Mouse (Mus musculus): ENCODE results near the gene Olfr195. TPM values are rescaled to one million over a fixed set of nuclear protein-coding genes. Genes with fewer than 3 reads are reported as not detected.
"Not testable (repeated sequence)": the region's sequence is repeated elsewhere in the genome, so short reads cannot be mapped to it uniquely, and the experiment has no call there.

The Olfr195 gene
- not detected in 2 replicates for polyA plus RNA-seq (2015; fragmentation: Nextera tagmentation; extraction: Ambion mirVana)

GRCm38 (mm10) chr16:59146746-59147145 is at the start of gene Olfr195:
Olfr195 (plus strand) TSS chr16:59147046.
- 85% methylated on average over 1 of the region's 1 CpGs for WGBS
- Histone ChIP-seq H3K4me1 (no peaks in the 10 kb centered on the region), H3K9ac (no peak within 1 kb of the TSS), H3K4me2 (replicated peaks) (no peak within 1 kb of the TSS), H3K27me3 (no peaks in the 10 kb centered on the region), H3K4me3 (replicated peaks) (no peak within 1 kb of the TSS), H3K27ac (replicated peaks) (no peak within 1 kb of the TSS), H3K36me3 (no peaks in the 10 kb centered on the region), H3K9me3 (replicated peaks) (no peaks in the 10 kb centered on the region)
- ATAC-seq (ENCODE audit: insufficient number of reproducible peaks, low FRiP score, low TSS enrichment, low read depth): no peak

GRCm38 (mm10) chr16:59105312-59105711 is 41.5 kb upstream of the Olfr195 start:
- H3K9ac ChIP-seq: no peak overlapping the region
- no peak for ATAC-seq (ENCODE audit: insufficient number of reproducible peaks, low FRiP score, low TSS enrichment, low read depth)
- H3K36me3 ChIP-seq: no peaks in the 10 kb centered on the region
- WGBS: 74% methylated on average over 2 of the region's 2 CpGs
- H3K4me1 ChIP-seq: no peaks in the 10 kb centered on the region
- H3K27me3 ChIP-seq: no peaks in the 10 kb centered on the region
- no peak overlapping the region for H3K4me2 ChIP-seq (replicated peaks)
- no peaks in the 10 kb centered on the region for H3K9me3 ChIP-seq (replicated peaks)
- no peak overlapping the region for H3K27ac ChIP-seq (replicated peaks)
- no peak overlapping the region for H3K4me3 ChIP-seq (replicated peaks)

GRCm38 (mm10) chr16:59108522-59108921 is 38.3 kb upstream of the Olfr195 start:
- H3K4me2 ChIP-seq (replicated peaks); H3K27ac ChIP-seq (replicated peaks); H3K36me3 ChIP-seq; H3K4me3 ChIP-seq (replicated peaks); H3K4me1 ChIP-seq; H3K27me3 ChIP-seq; H3K9ac ChIP-seq; H3K9me3 ChIP-seq (replicated peaks); ATAC-seq (ENCODE audit: insufficient number of reproducible peaks, low FRiP score, low TSS enrichment, low read depth): not testable (repeated sequence)
- 60% methylated on average over 5 of the region's 5 CpGs for WGBS

- Histone ChIP-seq H3K27me3 (no peaks in the 10 kb centered on the region), H3K4me1 (no peaks in the 10 kb centered on the region), H3K4me2 (replicated peaks) (no peak within 1 kb of the TSS), H3K9ac (no peak within 1 kb of the TSS), H3K36me3 (no peaks in the 10 kb centered on the region), H3K4me3 (replicated peaks) (no peak within 1 kb of the TSS), H3K27ac (replicated peaks) (no peak within 1 kb of the TSS), H3K9me3 (replicated peaks) (no peaks in the 10 kb centered on the region)
- ATAC-seq (ENCODE audit: insufficient number of reproducible peaks, low FRiP score, low TSS enrichment, low read depth): no peak
- 96% methylated on average over 1 of the region's 1 CpGs for WGBS
These were observed 35.1 kb upstream of the Olfr195 start, which contains the start of gene Olfr193 for GRCm38 (mm10) chr16:59111781-59112180. Olfr193 (minus strand) TSS chr16:59111881.

- no peak within 1 kb of the TSS for H3K4me2 ChIP-seq (replicated peaks)
- no peaks in the 10 kb centered on the region for H3K27me3 ChIP-seq
- no peaks in the 10 kb centered on the region for H3K36me3 ChIP-seq
- no peaks in the 10 kb centered on the region for H3K9me3 ChIP-seq (replicated peaks)
- H3K27ac ChIP-seq (replicated peaks): no peak within 1 kb of the TSS
- H3K4me1 ChIP-seq: no peaks in the 10 kb centered on the region
- no peak within 1 kb of the TSS for H3K4me3 ChIP-seq (replicated peaks)
- ATAC-seq (ENCODE audit: insufficient number of reproducible peaks, low FRiP score, low TSS enrichment, low read depth): no peak
- H3K9ac ChIP-seq: no peak within 1 kb of the TSS
These were observed 25.9 kb upstream of the Olfr195 start, which contains the start of gene Olfr194 for GRCm38 (mm10) chr16:59120969-59121368. Olfr194 (minus strand) TSS chr16:59121069.

- H3K9me3 ChIP-seq (replicated peaks): no peaks in the 10 kb centered on the region
- no peak overlapping the region for H3K27ac ChIP-seq (replicated peaks)
- no peaks in the 10 kb centered on the region for H3K36me3 ChIP-seq
- no peak overlapping the region for H3K4me2 ChIP-seq (replicated peaks)
- H3K9ac ChIP-seq: no peak overlapping the region
- WGBS: 87% methylated on average over 1 of the region's 1 CpGs
- H3K4me3 ChIP-seq (replicated peaks): no peak overlapping the region
- no peaks in the 10 kb centered on the region for H3K4me1 ChIP-seq
- H3K27me3 ChIP-seq: no peaks in the 10 kb centered on the region
- no peak for ATAC-seq (ENCODE audit: insufficient number of reproducible peaks, low FRiP score, low TSS enrichment, low read depth)
These were observed 16.1 kb upstream of the Olfr195 start for GRCm38 (mm10) chr16:59130740-59131139.

- Histone ChIP-seq H3K9me3 (replicated peaks) (no peaks in the 10 kb centered on the region), H3K9ac (no peak overlapping the region), H3K4me2 (replicated peaks) (no peak overlapping the region), H3K4me1 (no peaks in the 10 kb centered on the region), H3K4me3 (replicated peaks) (no peak overlapping the region), H3K36me3 (no peaks in the 10 kb centered on the region), H3K27ac (replicated peaks) (no peak overlapping the region), H3K27me3 (no peaks in the 10 kb centered on the region)
- no peak for ATAC-seq (ENCODE audit: insufficient number of reproducible peaks, low FRiP score, low TSS enrichment, low read depth)
These were observed 5.7 kb upstream of the Olfr195 start for GRCm38 (mm10) chr16:59141105-59141504.

- WGBS: 82% methylated on average over 2 of the region's 2 CpGs
These were observed 5.2 kb downstream of the Olfr195 start for GRCm38 (mm10) chr16:59151996-59152395.

GRCm38 (mm10) chr16:59170354-59170753 is 23.5 kb downstream of the Olfr195 start, which contains the start of gene Olfr196:
Olfr196 (minus strand) TSS chr16:59170454.
- Histone ChIP-seq H3K27me3 (no peaks in the 10 kb centered on the region), H3K36me3 (no peaks in the 10 kb centered on the region), H3K9ac (no peak within 1 kb of the TSS), H3K27ac (replicated peaks) (no peak within 1 kb of the TSS), H3K4me1 (no peaks in the 10 kb centered on the region), H3K4me3 (replicated peaks) (no peak within 1 kb of the TSS), H3K9me3 (replicated peaks) (no peaks in the 10 kb centered on the region), H3K4me2 (replicated peaks) (no peak within 1 kb of the TSS)
- 76% methylated on average over 3 of the region's 3 CpGs for WGBS
- no peak for ATAC-seq (ENCODE audit: insufficient number of reproducible peaks, low FRiP score, low TSS enrichment, low read depth)

More at GRCm38 (mm10) chr16:59151996-59152395, 5.2 kb downstream of the Olfr195 start:
- no peak overlapping the region for H3K27ac ChIP-seq (replicated peaks)
- H3K9me3 ChIP-seq (replicated peaks): no peaks in the 10 kb centered on the region
- H3K4me2 ChIP-seq (replicated peaks): no peak overlapping the region
- H3K4me3 ChIP-seq (replicated peaks): no peak overlapping the region
- H3K9ac ChIP-seq: no peak overlapping the region
- no peak for ATAC-seq (ENCODE audit: insufficient number of reproducible peaks, low FRiP score, low TSS enrichment, low read depth)
- H3K27me3 ChIP-seq: no peaks in the 10 kb centered on the region
- no peaks in the 10 kb centered on the region for H3K4me1 ChIP-seq
- H3K36me3 ChIP-seq: no peaks in the 10 kb centered on the region

Other genes with a start within 250 kb of the Olfr195 start
- not detected in 2 replicates for gene Olfr181, start 218.3 kb upstream of the Olfr195 start, polyA plus RNA-seq (2015; fragmentation: Nextera tagmentation; extraction: Ambion mirVana)
- gene Olfr180, start 217.7 kb upstream of the Olfr195 start, polyA plus RNA-seq (2015; fragmentation: Nextera tagmentation; extraction: Ambion mirVana): not detected in 2 replicates
- not detected in 2 replicates for gene Olfr183, start 151.7 kb upstream of the Olfr195 start, polyA plus RNA-seq (2015; fragmentation: Nextera tagmentation; extraction: Ambion mirVana)
- 0.16 TPM in 1 of 2 replicates, not detected in the other for gene Olfr186, start 116.8 kb upstream of the Olfr195 start, polyA plus RNA-seq (2015; fragmentation: Nextera tagmentation; extraction: Ambion mirVana)
- gene Olfr187, start 107.3 kb upstream of the Olfr195 start, polyA plus RNA-seq (2015; fragmentation: Nextera tagmentation; extraction: Ambion mirVana): not detected in 2 replicates
- not detected in 2 replicates for gene Olfr190, start 69.0 kb upstream of the Olfr195 start, polyA plus RNA-seq (2015; fragmentation: Nextera tagmentation; extraction: Ambion mirVana)
- not detected in 2 replicates for gene Olfr191, start 57.2 kb upstream of the Olfr195 start, polyA plus RNA-seq (2015; fragmentation: Nextera tagmentation; extraction: Ambion mirVana)
- not detected in 2 replicates for gene Olfr193, start 35.2 kb upstream of the Olfr195 start, polyA plus RNA-seq (2015; fragmentation: Nextera tagmentation; extraction: Ambion mirVana)
- gene Olfr194, start 26.0 kb upstream of the Olfr195 start, polyA plus RNA-seq (2015; fragmentation: Nextera tagmentation; extraction: Ambion mirVana): not detected in 2 replicates
- gene Olfr196, start 23.4 kb downstream of the Olfr195 start, polyA plus RNA-seq (2015; fragmentation: Nextera tagmentation; extraction: Ambion mirVana): 0.17 TPM in 1 of 2 replicates, not detected in the other
- not detected in 2 replicates for gene Olfr198, start 56.5 kb downstream of the Olfr195 start, polyA plus RNA-seq (2015; fragmentation: Nextera tagmentation; extraction: Ambion mirVana)
- gene Olfr199, start 72.7 kb downstream of the Olfr195 start, polyA plus RNA-seq (2015; fragmentation: Nextera tagmentation; extraction: Ambion mirVana): not detected in 2 replicates
- gene Olfr201, start 125.6 kb downstream of the Olfr195 start, polyA plus RNA-seq (2015; fragmentation: Nextera tagmentation; extraction: Ambion mirVana): not detected in 2 replicates
- 0.18 and 0.36 TPM in 2 replicates for gene Olfr202, start 139.7 kb downstream of the Olfr195 start, polyA plus RNA-seq (2015; fragmentation: Nextera tagmentation; extraction: Ambion mirVana)
- not detected in 2 replicates for gene Olfr203, start 151.8 kb downstream of the Olfr195 start, polyA plus RNA-seq (2015; fragmentation: Nextera tagmentation; extraction: Ambion mirVana)
- not detected in 2 replicates for gene Olfr204, start 171.2 kb downstream of the Olfr195 start, polyA plus RNA-seq (2015; fragmentation: Nextera tagmentation; extraction: Ambion mirVana)
- 0.27 TPM in 1 of 2 replicates, not detected in the other for gene Olfr205, start 184.1 kb downstream of the Olfr195 start, polyA plus RNA-seq (2015; fragmentation: Nextera tagmentation; extraction: Ambion mirVana)
- 0.21 TPM in 1 of 2 replicates, not detected in the other for gene Olfr206, start 202.2 kb downstream of the Olfr195 start, polyA plus RNA-seq (2015; fragmentation: Nextera tagmentation; extraction: Ambion mirVana)
- not detected in 2 replicates for gene Olfr209, start 216.9 kb downstream of the Olfr195 start, polyA plus RNA-seq (2015; fragmentation: Nextera tagmentation; extraction: Ambion mirVana)

Measured in embryonic facial prominence, embryonic 15.5 days (tissue).